Mouse (Mus musculus): Measurements from ENCODE around the gene Ptprf.

Gene Ptprf

GRCm38 (mm10) chr4:118259782-118260463 is 31.3 kb downstream of the Ptprf start:
- DNase-seq (ENCODE audit: low spot score in 2 of 2): no peak

- DNase-seq (ENCODE audit: low spot score in 2 of 2): no peak
These were observed 33.2 kb downstream of the Ptprf start for GRCm38 (mm10) chr4:118257977-118258376.

GRCm38 (mm10) chr4:118257416-118257815 is 33.8 kb downstream of the Ptprf start:
- no peak for DNase-seq (ENCODE audit: low spot score in 2 of 2)

GRCm38 (mm10) chr4:118256217-118256616 is 35.0 kb downstream of the Ptprf start:
- no peak for DNase-seq (ENCODE audit: low spot score in 2 of 2)

- DNase-seq (ENCODE audit: low spot score in 2 of 2): no peak
These were observed 36.3 kb downstream of the Ptprf start for GRCm38 (mm10) chr4:118254953-118255352.

GRCm38 (mm10) chr4:118247323-118247722 is 43.9 kb downstream of the Ptprf start:
- no peak for DNase-seq (ENCODE audit: low spot score in 2 of 2)

- DNase-seq (ENCODE audit: low spot score in 2 of 2): no peak
These were observed 45.4 kb downstream of the Ptprf start for GRCm38 (mm10) chr4:118245847-118246246.

GRCm38 (mm10) chr4:118243791-118244190 is 47.4 kb downstream of the Ptprf start:
- no peak for DNase-seq (ENCODE audit: low spot score in 2 of 2)

- DNase-seq (ENCODE audit: low spot score in 2 of 2): no peak
These were observed 47.9 kb downstream of the Ptprf start for GRCm38 (mm10) chr4:118243298-118243697.

GRCm38 (mm10) chr4:118239960-118240689 is 51.1 kb downstream of the Ptprf start:
- no peak for DNase-seq (ENCODE audit: low spot score in 2 of 2)

GRCm38 (mm10) chr4:118238666-118239065 is 52.5 kb downstream of the Ptprf start:
- DNase-seq (ENCODE audit: low spot score in 2 of 2): no peak

- no peak for DNase-seq (ENCODE audit: low spot score in 2 of 2)
These were observed 54.3 kb downstream of the Ptprf start for GRCm38 (mm10) chr4:118236871-118237270.

- no peak for DNase-seq (ENCODE audit: low spot score in 2 of 2)
These were observed 56.4 kb downstream of the Ptprf start for GRCm38 (mm10) chr4:118234711-118235388.

GRCm38 (mm10) chr4:118233886-118234285 is 57.3 kb downstream of the Ptprf start:
- no peak for DNase-seq (ENCODE audit: low spot score in 2 of 2)

GRCm38 (mm10) chr4:118231861-118232260 is 59.3 kb downstream of the Ptprf start:
- DNase-seq (ENCODE audit: low spot score in 2 of 2): no peak

GRCm38 (mm10) chr4:118229035-118229770 is 62.0 kb downstream of the Ptprf start:
- no peak for DNase-seq (ENCODE audit: low spot score in 2 of 2)

GRCm38 (mm10) chr4:118227398-118227797 is 63.8 kb downstream of the Ptprf start:
- DNase-seq (ENCODE audit: low spot score in 2 of 2): no peak

GRCm38 (mm10) chr4:118221261-118221660 is 69.9 kb downstream of the Ptprf start:
- DNase-seq (ENCODE audit: low spot score in 2 of 2): no peak

- DNase-seq (ENCODE audit: low spot score in 2 of 2): no peak
These were observed 70.4 kb downstream of the Ptprf start for GRCm38 (mm10) chr4:118220756-118221155.

- DNase-seq (ENCODE audit: low spot score in 2 of 2): no peak
These were observed 71.7 kb downstream of the Ptprf start for GRCm38 (mm10) chr4:118219487-118219886.

GRCm38 (mm10) chr4:118218521-118218920 is 72.7 kb downstream of the Ptprf start:
- no peak for DNase-seq (ENCODE audit: low spot score in 2 of 2)
